Mouse (Mus musculus): ENCODE measurements around the gene Mfng.

The Mfng gene

GRCm38 (mm10) chr15:78761112-78761511, 12.2 kb downstream of the Mfng start:
- no peak for ATAC-seq (ENCODE audit: insufficient number of reproducible peaks, low FRiP score, low TSS enrichment)

- ATAC-seq (ENCODE audit: insufficient number of reproducible peaks, low FRiP score, low TSS enrichment): no peak
Measured at GRCm38 (mm10) chr15:78758132-78758531, 15.1 kb downstream of the Mfng start.

GRCm38 (mm10) chr15:78755966-78756725, 17.1 kb downstream of the Mfng start:
- ATAC-seq (ENCODE audit: insufficient number of reproducible peaks, low FRiP score, low TSS enrichment): no peak

- no peak for ATAC-seq (ENCODE audit: insufficient number of reproducible peaks, low FRiP score, low TSS enrichment)
Measured at GRCm38 (mm10) chr15:78755226-78755625, 18.0 kb downstream of the Mfng start.

- ATAC-seq (ENCODE audit: insufficient number of reproducible peaks, low FRiP score, low TSS enrichment): no peak
Measured at GRCm38 (mm10) chr15:78754144-78754543, 19.1 kb downstream of the Mfng start.

- no peak for ATAC-seq (ENCODE audit: insufficient number of reproducible peaks, low FRiP score, low TSS enrichment)
Measured at GRCm38 (mm10) chr15:78752991-78753390, 20.3 kb downstream of the Mfng start.

GRCm38 (mm10) chr15:78750608-78751350, 22.5 kb downstream of the Mfng start:
- no peak for ATAC-seq (ENCODE audit: insufficient number of reproducible peaks, low FRiP score, low TSS enrichment)

GRCm38 (mm10) chr15:78749855-78750254, 23.4 kb downstream of the Mfng start:
- no peak for ATAC-seq (ENCODE audit: insufficient number of reproducible peaks, low FRiP score, low TSS enrichment)

- no peak for ATAC-seq (ENCODE audit: insufficient number of reproducible peaks, low FRiP score, low TSS enrichment)
Measured at GRCm38 (mm10) chr15:78744206-78744605, 29.1 kb downstream of the Mfng start.

- no peak for ATAC-seq (ENCODE audit: insufficient number of reproducible peaks, low FRiP score, low TSS enrichment)
Measured at GRCm38 (mm10) chr15:78742831-78743230, 30.4 kb downstream of the Mfng start.

- no peak for ATAC-seq (ENCODE audit: insufficient number of reproducible peaks, low FRiP score, low TSS enrichment)
Measured at GRCm38 (mm10) chr15:78740662-78741061, 32.6 kb downstream of the Mfng start.

- no peak for ATAC-seq (ENCODE audit: insufficient number of reproducible peaks, low FRiP score, low TSS enrichment)
Measured at GRCm38 (mm10) chr15:78737146-78737545, 36.1 kb downstream of the Mfng start.

GRCm38 (mm10) chr15:78736681-78737100, 36.6 kb downstream of the Mfng start:
- ATAC-seq (ENCODE audit: insufficient number of reproducible peaks, low FRiP score, low TSS enrichment): no peak

GRCm38 (mm10) chr15:78736181-78736579, 37.1 kb downstream of the Mfng start:
- no peak for ATAC-seq (ENCODE audit: insufficient number of reproducible peaks, low FRiP score, low TSS enrichment)

- ATAC-seq (ENCODE audit: insufficient number of reproducible peaks, low FRiP score, low TSS enrichment): no peak
Measured at GRCm38 (mm10) chr15:78735431-78736180, 37.7 kb downstream of the Mfng start.

GRCm38 (mm10) chr15:78731830-78732229, 41.4 kb downstream of the Mfng start:
- no peak for ATAC-seq (ENCODE audit: insufficient number of reproducible peaks, low FRiP score, low TSS enrichment)

GRCm38 (mm10) chr15:78730315-78731049, 42.8 kb downstream of the Mfng start:
- ATAC-seq (ENCODE audit: insufficient number of reproducible peaks, low FRiP score, low TSS enrichment): no peak

GRCm38 (mm10) chr15:78726697-78727096, 46.6 kb downstream of the Mfng start:
- ATAC-seq (ENCODE audit: insufficient number of reproducible peaks, low FRiP score, low TSS enrichment): no peak

GRCm38 (mm10) chr15:78720532-78720931, 52.7 kb downstream of the Mfng start:
- no peak for ATAC-seq (ENCODE audit: insufficient number of reproducible peaks, low FRiP score, low TSS enrichment)

- ATAC-seq (ENCODE audit: insufficient number of reproducible peaks, low FRiP score, low TSS enrichment): no peak
Measured at GRCm38 (mm10) chr15:78720094-78720493, 53.2 kb downstream of the Mfng start.
